Mouse (Mus musculus): ENCODE measurements around the gene Usp3.

Usp3 gene

DNA sequence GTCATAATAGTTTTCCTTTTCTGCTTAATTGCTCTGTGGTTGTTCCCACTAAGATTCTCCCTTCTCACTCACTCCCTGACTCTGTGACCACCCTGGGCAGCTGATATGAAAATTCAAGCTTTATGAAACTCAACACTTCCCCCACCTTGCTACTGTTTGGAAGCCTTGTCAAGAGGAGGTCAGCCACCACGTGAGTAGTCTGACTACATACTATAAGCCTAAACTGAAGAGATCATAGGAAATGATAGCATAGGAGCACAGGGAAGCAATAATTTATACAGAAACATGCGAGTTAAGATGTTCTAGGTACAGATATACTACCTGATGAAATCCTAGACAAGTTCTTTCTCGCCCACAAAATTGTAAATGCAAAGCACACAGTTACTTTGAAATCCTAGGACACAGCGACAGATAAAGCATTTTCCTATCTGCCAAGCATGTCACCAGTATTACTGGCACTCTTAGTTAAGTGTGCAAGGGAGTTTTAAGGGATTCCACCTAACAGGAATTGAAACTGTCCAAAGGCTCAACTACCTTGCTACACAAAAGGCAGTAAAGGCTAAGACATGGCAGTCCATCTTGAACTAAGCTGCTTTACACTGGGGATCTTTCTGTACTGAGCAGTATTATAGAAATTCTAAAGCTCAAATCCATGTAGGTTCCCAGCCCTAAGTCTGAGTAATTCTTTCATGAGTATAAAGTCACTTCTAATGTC lies 20.8 kb downstream of the Usp3 start:
- no peak for DNase-seq (ENCODE audit: low spot score)

DNA sequence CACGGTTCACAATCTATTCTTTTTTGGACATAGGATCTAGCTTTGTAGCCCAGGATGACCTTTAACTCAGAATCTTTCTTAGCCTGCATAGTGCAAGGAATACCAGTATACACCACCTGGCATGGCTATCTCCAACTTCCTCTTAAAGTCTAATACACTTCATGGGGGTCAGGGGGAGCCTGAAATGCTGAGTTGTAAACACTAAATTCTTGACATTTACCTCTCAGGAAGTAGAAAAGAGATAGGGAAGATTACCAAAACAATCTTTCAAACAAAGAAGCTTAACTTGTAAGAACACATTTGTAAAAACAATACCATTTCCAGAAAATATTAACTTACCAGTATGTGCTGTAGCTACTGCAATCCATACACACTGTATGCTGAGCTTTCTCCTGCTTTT lies 30.7 kb downstream of the Usp3 start:
- DNase-seq (ENCODE audit: low spot score): no peak

DNA sequence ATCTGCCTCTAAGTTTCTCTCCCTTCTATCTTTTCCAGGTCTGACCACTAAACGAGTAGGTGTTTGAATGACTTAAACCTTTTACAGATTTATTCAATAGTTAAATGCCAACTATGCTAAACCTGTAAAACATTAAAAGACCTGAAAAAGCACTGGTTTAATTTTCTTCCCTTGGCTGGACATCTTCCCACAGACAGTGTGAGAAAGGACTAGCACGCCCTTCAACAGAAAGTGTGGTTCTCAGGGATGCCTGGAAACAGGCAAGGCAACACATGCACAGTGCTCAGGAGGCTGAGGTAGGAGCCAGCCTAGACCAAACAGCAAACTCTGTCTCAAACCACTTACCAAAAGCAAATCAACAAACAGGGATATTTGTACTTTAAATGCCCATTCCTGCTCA lies 31.4 kb downstream of the Usp3 start:
- no peak for DNase-seq (ENCODE audit: low spot score)

DNA sequence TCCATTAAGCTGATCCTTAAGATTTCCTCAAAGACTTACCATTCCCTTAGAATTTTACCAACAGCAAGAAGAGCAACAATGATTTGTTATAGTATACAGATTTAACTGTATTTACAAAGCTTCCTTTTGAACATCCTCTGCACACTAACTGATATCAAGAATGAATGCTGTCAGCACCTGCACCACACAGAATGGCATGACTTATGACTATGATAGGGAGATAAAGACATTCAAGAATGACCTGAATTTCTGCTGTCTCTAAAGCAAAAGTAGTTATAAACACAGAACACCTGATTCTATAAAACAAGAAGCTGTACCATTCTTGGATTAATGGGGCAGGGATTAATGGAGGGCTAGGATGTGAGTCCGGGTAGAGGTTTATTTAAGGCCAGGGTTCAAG lies 32.2 kb downstream of the Usp3 start:
- DNase-seq (ENCODE audit: low spot score): no peak

DNA sequence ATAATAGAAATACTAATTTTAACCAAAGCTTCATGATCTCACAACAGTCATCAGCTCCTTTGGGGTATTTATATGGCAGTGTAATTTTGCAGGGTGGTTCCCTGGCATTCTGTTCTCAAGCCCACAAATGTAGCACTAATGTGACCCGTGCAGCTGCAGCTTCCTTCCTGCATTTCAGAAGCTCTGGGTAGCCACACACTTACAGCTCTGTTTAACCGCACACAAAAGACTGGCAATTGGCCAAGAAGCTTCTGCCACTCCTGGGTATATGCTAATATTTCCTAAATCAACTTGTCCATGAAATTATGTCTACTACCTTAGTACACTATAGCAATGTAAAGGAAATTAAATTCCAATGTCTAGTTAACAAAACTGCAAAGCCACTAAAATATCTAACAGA lies 32.6 kb downstream of the Usp3 start:
- DNase-seq (ENCODE audit: low spot score): no peak

DNA sequence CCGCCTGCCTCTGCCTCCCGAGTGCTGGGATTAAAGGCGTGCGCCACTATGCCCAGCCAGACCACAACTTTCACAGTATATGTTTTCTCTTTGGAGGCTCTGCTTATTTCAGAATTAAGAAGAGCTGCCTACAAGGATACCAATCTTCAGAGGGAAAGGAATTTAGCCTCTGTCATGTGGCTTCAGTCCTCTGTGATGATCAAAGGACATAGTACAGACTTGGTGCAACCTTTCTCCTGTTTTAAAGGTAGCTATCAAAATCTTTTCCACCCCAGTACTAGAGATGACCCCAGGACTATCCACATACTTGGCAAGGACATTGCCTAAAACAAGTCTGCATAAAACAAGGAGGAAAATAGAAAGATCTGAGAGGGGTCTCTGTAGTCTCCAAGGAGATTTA lies 34.0 kb downstream of the Usp3 start:
- DNase-seq (ENCODE audit: low spot score): no peak

DNA sequence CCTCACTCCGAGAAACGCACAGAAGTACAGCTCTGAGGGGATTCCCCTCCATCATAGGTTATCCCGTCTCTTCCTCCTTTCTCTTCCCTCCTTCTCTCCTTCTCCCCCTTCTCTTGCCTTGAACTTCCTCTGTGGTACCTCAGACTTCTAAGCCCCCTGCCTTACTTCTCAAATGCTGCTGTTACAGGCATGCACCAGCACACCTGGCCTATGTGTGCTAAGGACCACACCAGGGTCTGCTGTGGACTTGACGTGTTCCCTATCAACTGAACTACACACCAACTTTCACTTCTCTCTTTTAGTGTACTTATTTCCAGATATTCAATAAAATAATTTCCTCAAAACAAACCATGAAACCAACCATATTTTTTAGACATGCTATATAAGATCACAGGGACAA lies 50.2 kb downstream of the Usp3 start:
- no peak for DNase-seq (ENCODE audit: low spot score)

DNA sequence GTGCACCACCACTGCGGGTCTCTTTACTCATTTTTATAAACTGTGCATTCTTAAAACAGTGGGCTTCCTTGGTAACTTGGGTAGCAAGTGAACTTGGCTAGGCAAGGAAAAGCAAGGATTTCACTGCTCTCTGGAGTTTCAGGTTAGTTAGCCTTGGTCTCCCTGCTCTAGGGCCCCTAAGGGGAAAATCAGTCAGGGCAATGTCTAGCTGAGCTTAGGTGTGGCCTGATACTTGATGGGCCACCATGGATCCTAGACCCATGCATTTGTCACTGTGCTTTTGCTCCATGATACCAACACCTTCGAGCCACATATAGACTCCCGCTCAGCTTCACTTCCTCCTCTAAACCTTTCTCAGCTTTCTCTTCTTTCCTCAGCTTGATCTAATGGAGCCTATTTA lies 71.3 kb downstream of the Usp3 start:
- no peak for DNase-seq (ENCODE audit: low spot score)

DNA sequence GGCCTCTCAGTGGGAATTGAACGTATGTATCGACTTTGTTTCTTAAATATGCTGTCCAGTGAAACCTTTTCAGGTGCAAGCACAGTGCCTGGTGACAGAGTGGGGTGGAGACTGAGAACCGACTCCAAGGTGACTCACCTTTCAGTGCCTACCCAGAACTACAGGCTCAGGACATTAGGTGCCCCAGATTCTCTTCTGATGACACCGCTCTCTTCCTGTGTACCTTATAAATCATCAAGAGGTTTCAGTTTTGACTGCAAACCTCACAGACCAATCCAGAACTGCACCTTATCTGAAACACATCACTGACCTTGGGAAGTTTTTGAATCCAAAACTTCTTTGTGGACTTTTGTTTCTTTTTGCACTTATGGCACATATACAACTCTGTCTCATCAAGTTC lies 72.6 kb downstream of the Usp3 start:
- no peak for DNase-seq (ENCODE audit: low spot score)

DNA sequence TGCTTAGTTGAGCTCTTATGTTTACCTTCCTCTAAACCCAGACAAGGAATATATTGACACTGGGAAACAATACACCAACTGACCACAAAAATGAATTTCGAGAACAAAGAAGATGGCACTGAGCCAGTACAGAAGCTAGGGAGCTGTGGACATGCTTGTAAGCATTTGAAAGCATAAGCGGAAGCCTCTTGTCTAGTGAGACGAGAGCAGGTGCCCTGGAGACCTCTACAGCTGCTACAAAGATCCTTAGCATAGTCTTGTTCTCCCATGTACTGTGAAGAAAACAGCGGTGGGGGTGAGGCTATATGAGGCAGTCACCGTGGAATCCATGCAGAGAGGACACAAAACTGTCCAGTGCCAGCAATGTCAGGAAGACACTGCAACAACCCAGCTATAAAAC lies 74.0 kb downstream of the Usp3 start:
- DNase-seq (ENCODE audit: low spot score): no peak

DNA sequence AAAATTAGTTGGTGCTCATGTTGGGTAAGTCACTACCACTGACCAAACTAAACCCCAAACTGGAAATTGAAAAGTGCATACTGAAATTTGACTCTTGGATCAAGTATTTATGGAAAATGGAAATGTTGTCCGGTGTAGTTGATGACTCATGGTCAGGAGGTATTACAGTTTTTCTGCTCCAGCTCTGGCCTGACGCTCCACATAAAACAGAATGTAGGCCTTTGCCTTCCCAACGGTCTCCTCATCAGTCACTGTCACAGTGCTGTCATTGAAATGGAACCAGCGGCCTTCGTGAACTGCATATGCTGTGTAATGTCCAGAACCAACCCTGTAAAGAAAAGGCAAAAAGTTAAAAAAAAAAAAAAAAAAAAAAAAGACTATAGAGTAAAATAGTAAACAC lies 74.7 kb downstream of the Usp3 start:
- DNase-seq (ENCODE audit: low spot score): no peak

DNA sequence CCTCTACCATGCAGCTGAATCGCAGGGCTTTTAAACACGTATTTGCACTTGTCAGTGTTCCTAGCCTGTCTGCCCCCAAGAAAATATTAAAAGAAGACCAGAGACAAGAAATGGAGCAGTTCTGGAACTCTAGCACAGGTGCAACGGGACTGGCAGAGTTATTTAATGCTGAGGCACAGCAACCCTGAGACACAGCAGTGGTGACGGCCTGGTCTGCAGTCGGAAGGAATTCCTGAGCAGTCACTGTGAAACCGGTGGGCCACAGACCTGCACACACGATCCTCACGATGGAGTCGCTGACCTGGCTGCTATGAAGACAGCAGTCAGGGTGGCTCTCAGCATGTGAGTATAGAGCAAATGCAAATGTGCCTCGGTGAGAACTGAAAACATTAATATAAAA lies 75.2 kb downstream of the Usp3 start:
- no peak for DNase-seq (ENCODE audit: low spot score)

DNA sequence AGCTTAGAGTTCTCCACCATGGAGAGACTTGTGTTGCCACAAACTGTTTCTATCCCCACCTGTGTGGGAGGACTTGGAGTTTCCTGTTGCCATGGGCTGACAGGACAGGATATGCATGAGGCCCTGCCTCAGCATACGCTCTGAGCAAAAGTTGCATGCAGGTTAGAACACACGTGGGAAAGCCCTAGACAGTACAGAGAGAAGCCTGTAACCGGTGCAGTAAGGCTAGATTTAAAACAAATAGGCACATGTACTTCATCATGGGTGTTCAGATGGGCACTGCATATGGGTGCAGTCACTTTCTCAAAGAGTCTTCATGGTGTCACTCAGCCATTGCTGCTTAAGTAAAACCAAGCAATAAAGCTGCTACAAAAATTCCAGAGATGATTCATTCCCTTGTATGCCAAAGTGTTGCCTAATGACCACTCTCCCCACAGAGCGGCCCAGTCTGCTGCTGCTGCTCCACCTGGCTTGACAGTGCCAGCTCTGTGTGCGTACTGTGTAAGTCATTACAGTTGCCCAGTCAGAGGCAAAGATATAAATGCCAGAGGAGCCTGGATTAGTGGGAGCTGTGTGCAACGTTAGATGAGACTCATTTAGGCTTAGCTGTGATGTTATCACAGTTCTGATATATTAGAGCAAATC lies 76.5 kb downstream of the Usp3 start:
- DNase-seq (ENCODE audit: low spot score): no peak

DNA sequence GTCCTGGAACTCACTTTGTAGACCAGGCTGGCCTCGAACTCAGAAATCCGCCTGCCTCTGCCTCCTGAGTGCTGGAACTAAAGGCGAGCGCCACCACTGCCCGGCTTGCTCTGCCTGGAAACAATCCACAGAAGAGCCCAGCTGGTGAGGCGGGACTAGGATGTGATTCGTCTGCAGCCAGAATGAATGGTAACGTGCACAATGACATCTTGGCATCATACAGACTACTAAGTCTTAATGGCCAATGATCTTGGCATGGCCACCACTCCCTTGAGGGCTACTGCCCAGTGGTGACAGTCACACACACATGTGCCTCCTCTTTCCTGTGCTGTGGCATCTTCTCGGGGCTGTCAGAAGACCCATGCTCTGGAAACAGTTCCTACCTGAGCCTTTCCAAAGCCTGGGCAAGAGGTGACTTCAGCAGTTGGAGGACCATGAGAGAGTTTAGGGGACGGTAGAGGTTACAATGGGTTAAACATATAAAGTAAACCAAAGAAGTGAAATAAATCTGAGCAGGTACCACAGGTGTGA lies 77.2 kb downstream of the Usp3 start:
- no peak for DNase-seq (ENCODE audit: low spot score)

DNA sequence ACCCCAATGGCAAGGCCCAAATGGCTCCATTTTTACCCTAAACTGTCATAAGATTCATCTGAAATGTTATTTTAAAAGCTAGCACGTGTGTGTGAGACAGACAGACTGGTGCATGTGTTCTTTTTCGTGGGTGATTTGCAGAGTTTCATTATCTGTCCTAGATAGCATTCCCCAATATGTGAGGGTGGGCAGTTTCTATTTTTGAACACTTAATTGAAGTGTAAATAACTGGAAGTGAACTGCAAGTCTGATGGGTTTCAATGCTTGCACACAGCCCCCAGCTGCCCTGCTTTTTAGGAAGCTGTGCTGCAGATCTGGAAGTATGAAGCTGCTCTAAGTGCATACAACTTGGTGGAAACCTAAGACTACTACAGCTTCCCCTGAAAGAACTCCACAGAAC lies 77.8 kb downstream of the Usp3 start:
- DNase-seq (ENCODE audit: low spot score): no peak

DNA sequence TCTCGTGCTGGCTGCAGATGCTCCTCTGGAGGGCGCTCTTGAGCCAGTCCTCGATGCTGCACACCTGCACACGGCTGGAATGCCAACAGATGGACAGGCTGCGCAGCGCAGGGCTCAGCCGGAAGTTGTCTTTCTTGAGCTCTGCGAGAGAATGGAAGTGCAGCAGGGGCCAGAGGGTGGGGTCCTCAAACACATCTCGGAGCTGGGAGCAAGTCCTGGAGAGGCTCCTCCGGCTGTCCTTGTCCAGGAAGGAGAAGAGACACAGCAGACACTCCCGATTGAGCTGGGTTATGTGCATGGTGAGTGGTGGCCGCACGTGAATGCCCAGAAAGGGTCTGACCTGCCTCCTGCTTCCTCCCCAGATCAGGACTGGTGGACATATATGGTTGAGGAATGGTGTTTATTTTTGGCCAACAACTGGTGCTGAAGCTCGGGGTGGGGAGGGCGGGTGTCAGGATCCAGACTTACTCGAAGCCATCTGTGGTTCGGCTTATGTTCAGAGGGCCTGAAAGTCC lies 78.6 kb downstream of the Usp3 start, which contains the start of gene Fbxl22:
Gene Fbxl22, minus strand, starts transcription at position 338 of the 515 bp plus-strand sequence.
- peak; percentile 53 for DNase-seq (ENCODE audit: low spot score)

DNA sequence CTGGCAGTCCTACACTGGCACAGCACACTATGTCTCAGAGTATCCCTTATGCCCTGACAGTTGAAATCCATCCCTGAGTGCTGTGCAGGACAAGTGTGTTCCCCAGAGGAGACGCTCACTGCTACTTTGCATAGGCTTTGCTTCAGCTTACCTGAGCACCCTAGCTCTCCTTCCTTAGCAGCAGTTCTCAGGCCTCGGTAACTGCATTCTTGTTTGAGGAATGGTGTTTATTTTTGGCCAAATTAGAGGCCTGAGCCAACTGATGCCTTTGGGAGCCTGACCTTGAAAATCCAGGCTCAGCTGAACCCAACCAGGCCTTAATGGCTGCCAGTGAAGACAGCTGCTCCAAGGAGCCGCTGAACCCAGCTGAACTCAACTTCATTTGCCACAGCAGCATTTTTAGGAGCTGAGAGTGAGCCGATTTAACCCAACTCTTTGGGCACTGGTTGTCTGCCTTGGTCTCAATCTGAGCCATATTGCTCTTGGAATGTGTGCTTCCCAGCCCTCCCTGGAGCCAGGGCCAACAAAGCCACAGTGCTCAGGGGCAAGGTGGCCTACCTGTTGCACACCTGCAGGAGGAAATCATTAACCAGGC lies 79.2 kb downstream of the Usp3 start:
- DNase-seq (ENCODE audit: low spot score): no peak

DNA sequence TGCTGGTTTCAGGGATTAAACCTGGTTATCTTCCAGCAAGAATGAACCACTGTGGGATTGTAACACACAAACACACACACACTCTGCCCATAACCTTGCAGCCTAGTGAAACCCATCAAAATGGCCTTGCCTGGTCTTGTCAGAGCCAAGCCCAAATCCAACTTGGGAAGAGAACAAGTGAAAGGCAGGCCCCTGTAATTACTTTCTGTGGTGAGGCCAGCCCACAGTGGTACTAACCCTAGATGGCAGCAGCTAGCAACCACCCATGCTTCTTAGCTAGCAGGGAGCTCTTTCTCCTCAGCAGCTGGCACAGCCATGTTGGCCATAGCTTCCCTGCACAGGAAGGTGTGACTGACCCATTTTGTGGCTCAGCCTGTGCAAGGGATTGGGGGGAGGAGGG lies 79.8 kb downstream of the Usp3 start:
- DNase-seq (ENCODE audit: low spot score): no peak

DNA sequence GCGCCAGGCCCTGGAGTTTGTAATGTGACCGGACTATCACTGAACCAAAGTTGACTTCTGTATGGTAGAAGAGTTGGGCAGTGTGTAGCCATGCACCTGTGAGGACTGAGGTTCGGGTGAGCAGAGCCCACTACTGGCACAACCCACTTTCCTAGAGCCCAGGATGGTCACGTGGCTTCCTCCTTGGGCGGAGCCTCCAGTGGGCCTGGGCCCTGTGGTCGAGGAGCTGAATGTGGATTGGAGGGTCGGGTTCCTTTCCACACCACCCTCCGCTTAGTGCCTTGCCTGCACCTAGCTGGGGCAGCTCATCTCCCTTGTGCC lies 80.6 kb downstream of the Usp3 start:
- peak; percentile 84 for DNase-seq (ENCODE audit: low spot score)

DNA sequence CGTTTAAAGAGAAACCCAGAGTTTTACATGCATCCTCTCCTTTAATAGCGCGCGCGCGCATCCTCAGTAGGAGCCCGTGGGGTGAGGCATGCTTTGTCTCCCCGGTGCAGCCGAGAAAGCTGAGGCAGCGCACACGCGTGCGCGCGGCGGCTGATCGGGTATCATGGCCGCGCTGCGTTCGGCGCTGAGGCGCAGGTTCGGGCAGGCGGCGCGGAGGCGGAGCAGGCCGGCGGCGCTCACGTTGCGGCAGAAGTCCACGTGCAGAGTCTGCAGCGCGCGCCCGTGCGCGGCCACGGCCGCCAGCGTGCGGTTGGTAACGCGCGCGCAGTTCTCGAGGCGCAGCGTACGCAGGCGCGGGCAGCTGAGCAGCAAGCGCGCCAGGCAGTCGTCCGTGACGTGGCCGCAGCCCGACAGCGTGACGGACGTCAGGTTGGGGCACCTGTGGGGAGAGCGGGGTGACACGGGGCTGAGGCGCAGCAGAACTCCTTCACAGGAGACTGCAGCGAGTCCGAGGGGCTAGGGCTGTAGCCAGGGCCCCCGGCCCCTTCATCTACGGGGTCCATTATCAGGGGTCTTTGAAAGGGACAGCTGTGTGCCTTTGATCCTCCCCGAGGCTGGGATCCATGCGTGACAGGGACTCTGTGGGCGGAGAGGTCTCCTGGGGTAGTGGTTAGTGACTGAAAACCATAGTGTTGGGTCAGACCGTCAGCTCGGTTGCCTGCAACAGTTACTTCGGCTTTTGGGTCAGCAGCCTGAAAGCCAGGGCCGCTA lies 81.2 kb downstream of the Usp3 start:
- DNase-seq (ENCODE audit: low spot score): peak; percentile 95

DNA sequence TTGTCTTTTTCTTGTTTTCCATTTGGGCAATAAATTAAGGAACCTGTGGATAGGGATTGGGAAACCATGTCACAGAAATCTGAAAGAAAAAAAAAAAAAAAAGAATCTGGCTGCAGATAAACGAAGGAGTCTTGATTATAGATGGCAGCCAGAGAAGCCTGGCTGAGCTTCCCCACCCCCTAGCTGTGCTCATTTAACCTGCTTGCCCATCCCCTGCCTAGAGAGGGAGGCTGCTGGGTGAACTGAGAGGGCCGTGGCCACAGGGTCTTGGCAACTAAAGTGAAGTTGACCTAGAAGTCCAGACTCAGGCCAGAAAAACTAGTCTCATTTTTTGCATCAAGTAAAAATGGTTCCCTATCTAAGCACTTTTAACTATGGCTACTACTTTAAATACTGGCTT lies 82.0 kb downstream of the Usp3 start:
- no peak for DNase-seq (ENCODE audit: low spot score)

DNA sequence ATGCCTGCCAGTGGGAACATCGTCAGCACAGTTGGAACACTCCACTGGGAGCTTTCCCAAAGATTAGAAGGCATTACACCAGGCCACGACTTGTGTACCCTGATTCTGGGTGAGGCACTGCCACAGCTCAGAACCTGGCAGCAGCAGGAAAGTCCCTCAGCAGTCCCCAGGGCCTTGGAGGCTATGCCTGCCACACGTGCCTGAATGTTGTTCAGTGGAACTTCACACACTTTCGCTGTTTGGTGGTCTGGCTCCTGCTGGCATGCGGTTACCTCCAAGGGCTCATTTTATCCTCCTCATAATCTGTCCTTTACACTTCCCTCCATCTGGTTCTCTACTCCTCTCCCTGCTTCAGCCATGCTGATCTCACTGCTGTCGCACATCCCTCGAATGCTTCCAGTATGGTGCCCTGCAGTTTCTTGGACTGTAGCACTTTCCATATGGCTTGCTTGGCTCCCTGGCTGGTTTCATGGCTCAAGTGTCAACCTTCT lies 82.5 kb downstream of the Usp3 start:
- DNase-seq (ENCODE audit: low spot score): no peak
